Mouse (Mus musculus) brain, adult 2 months (tissue): ENCODE results near the gene Methig1.
"Not testable (repeated sequence)": the region's sequence is repeated elsewhere in the genome, so short reads cannot be mapped to it uniquely, and the experiment has no call there.

Experiments used
- DNase-seq: peaks from one replicate; pipeline ENCODE4 v3.0.0; 2011; ENCODE audit warnings: low read depth, low spot score

The Methig1 gene

GRCm38 (mm10) chr15:100393016-100393415 lies 40.1 kb downstream of the Methig1 start:
- no peak for DNase-seq

GRCm38 (mm10) chr15:100395561-100395960 lies 42.6 kb downstream of the Methig1 start:
- DNase-seq, result no peak

- DNase-seq, result no peak
Observed at GRCm38 (mm10) chr15:100400592-100401250, 47.8 kb downstream of the Methig1 start.

GRCm38 (mm10) chr15:100401811-100402210 lies 48.9 kb downstream of the Methig1 start:
- DNase-seq, result no peak

GRCm38 (mm10) chr15:100402347-100402746 lies 49.4 kb downstream of the Methig1 start:
- DNase-seq, result no peak

- DNase-seq, result no peak
Observed at GRCm38 (mm10) chr15:100402798-100403197, 49.8 kb downstream of the Methig1 start.

GRCm38 (mm10) chr15:100403318-100404000 lies 50.5 kb downstream of the Methig1 start:
- DNase-seq, result no peak

- no peak for DNase-seq
Observed at GRCm38 (mm10) chr15:100406088-100406487, 53.1 kb downstream of the Methig1 start.

- DNase-seq, result no peak
Observed at GRCm38 (mm10) chr15:100410918-100411672, 58.1 kb downstream of the Methig1 start.

GRCm38 (mm10) chr15:100411731-100412130 lies 58.8 kb downstream of the Methig1 start:
- no peak for DNase-seq

GRCm38 (mm10) chr15:100413306-100413705 lies 60.4 kb downstream of the Methig1 start:
- DNase-seq, result no peak

- DNase-seq, result no peak
Observed at GRCm38 (mm10) chr15:100414011-100414410, 61.1 kb downstream of the Methig1 start.

- no peak for DNase-seq
Observed at GRCm38 (mm10) chr15:100414942-100415341, 62.0 kb downstream of the Methig1 start.

GRCm38 (mm10) chr15:100415684-100416083 lies 62.7 kb downstream of the Methig1 start:
- DNase-seq, result no peak

- DNase-seq, result no peak
Observed at GRCm38 (mm10) chr15:100417854-100418450, 65.0 kb downstream of the Methig1 start.

- peak; percentile 10 for DNase-seq
Observed at GRCm38 (mm10) chr15:100419311-100419710, 66.4 kb downstream of the Methig1 start.

- DNase-seq, result no peak
Observed at GRCm38 (mm10) chr15:100419901-100420745, 67.2 kb downstream of the Methig1 start.

- DNase-seq, result peak; percentile 54
Observed at GRCm38 (mm10) chr15:100421059-100421757, 68.3 kb downstream of the Methig1 start.

- DNase-seq, result not testable (repeated sequence)
Observed at GRCm38 (mm10) chr15:100421758-100422197, 68.8 kb downstream of the Methig1 start, which contains the start of gene Gm5475. Gene Gm5475, plus strand, starts transcription at chr15:100422147.

GRCm38 (mm10) chr15:100422476-100422875 lies 69.5 kb downstream of the Methig1 start:
- DNase-seq, result peak; percentile 40
